Mouse (Mus musculus) layer of hippocampus, adult 9-11 months (tissue): Measurements from ENCODE around the gene Engase.

Experiments
- DNase-seq: peaks from one replicate; pipeline ENCODE4 v3.0.0; 2022

Gene Engase

DNA sequence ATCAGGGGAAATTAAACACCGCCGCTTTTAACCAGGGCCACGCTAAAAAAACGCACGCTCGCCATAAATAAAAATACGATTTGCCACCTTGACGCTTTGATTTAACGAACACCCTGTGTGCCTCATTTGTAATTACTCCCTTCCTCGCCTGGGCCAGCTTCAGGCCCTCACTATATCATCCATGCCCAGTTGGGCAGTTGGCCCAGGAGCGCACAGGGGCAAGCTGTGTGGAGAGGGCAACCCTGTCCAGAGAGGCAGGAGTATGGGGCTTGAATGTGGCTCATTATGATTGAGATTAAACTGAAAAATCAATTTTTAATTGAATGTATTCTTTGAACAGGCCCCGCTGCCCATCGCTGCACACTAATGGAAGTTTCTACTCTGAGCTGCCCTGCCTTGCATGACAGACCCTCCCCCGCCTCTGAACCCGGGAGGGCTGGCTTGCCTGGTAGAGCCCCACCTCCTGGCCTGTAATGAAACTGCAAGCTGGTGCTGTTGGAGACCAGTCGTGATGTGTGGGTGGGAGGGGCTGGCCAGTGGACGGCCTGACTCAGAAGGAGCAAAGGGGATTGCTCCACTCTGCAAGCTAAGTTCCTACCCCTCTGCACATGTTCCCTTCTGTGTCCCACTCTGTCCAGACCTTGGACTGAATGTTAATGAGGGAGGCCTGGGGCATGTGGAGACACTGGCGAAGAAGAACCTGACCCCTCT is 57.9 kb downstream of the Engase start:
- no peak for DNase-seq

DNA sequence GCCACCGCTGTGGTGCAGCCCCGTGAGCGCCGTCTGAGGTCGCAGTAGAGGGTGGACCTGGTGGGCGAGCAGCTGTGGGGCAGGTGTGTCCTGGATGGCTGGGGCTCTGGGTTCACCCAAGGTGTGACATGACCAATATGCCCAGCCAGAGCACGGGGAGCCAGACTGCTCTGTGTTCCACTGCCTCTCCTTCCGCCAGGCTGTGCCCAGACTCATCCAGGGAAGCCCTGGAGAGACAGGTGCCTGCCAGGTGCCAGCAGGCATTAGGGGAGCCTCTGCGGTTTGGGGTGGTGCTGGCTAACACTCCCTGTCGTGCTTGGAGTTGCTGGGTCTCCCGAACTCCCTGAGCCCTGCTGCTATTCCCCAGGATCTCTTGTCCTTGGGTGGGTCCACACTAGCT is 61.4 kb downstream of the Engase start:
- no peak for DNase-seq
